Mouse (Mus musculus) bone marrow, adult 2 months (tissue): ENCODE measurements around the gene Rpl26.

Experiments used
- CTCF ChIP-seq: fragments of 200-500 bp; IDR thresholded peaks from 2 replicates; pipeline ENCODE4 v1.5.1; 2011; ENCODE audit warnings: low read length, control low read depth; ENCODE audit not compliant: control insufficient read depth, insufficient read depth
- POLR2A ChIP-seq: fragments of 200-500 bp; IDR thresholded peaks from 2 replicates; pipeline ENCODE4 v1.6.1; 2011; ENCODE audit warnings: low read depth, mild to moderate bottlenecking, control low read depth, low read length, borderline replicate concordance; ENCODE audit not compliant: control insufficient read depth

GRCm38 (mm10) chr11:68891823-68892222 is 9.6 kb upstream of the Rpl26 start:
- TF ChIP-seq CTCF (no peak), POLR2A (no peak)
